Mouse (Mus musculus) embryonic facial prominence, embryonic 12.5 days (tissue): ENCODE measurements at regions not wholly inside any gene's neighbourhood (a gene's known extent, or its start where the extent isn't known, plus 50 kb on each side); places are given as distances from the start of the nearest gene placed in this dataset.
A peak's percentile ranks its signal among the peaks of the same experiment; 100 is the strongest.

ENCODE experiments used
- ATAC-seq: fragments of 200-750 bp; cut with Nextera tagmentation; 2 replicates; pipeline ENCODE4 v1.8.0; 2017; ENCODE audit not compliant: insufficient number of reproducible peaks, insufficient read depth, low FRiP score, low TSS enrichment
- H3K27ac ChIP-seq: fragments of 300-500 bp; sonication (generic); 2 replicates; pipeline ENCODE4 v1.5.1; 2016; ENCODE audit warnings: mild to moderate bottlenecking
- H3K27me3 ChIP-seq: fragments of 300-500 bp; sonication (generic); 2 replicates; pipeline ENCODE4 v1.6.1; 2016; ENCODE audit warnings: mild to moderate bottlenecking, moderate library complexity
- H3K36me3 ChIP-seq: fragments of 300-500 bp; sonication (generic); 2 replicates; pipeline ENCODE4 v1.6.1; 2016; ENCODE audit warnings: mild to moderate bottlenecking
- H3K4me1 ChIP-seq: fragments of 300-500 bp; sonication (generic); 2 replicates; pipeline ENCODE4 v1.6.1; 2016
- H3K4me2 ChIP-seq: fragments of 300-500 bp; sonication (generic); replicated peaks from 2 replicates; pipeline ENCODE4 v1.6.1; 2016; ENCODE audit warnings: mild to moderate bottlenecking, moderate library complexity
- H3K4me3 ChIP-seq: fragments of 300-500 bp; sonication (generic); 2 replicates; pipeline ENCODE4 v1.5.1; 2016; ENCODE audit warnings: mild to moderate bottlenecking
- H3K9ac ChIP-seq: fragments of 300-500 bp; sonication (generic); 2 replicates; pipeline ENCODE4 v1.6.1; 2016; ENCODE audit warnings: mild to moderate bottlenecking, moderate library complexity
- H3K9me3 ChIP-seq: fragments of 300-500 bp; sonication (generic); 2 replicates; pipeline ENCODE4 v1.6.1; 2016; ENCODE audit warnings: mild to moderate bottlenecking, moderate library complexity
- WGBS: fragments of 180-500 bp; shearing (Covaris S2); methylation state at CpG from one replicate; pipeline ENCODE4 v1.1.7; 2016; 5-methylcytosine and 5-hydroxymethylcytosine counted together

GRCm38 (mm10) chr10:53434376-53435171 is 54.8 kb upstream of the Cep85l start:
- H3K36me3 ChIP-seq, result no peaks in the 10 kb centered on the region
- no peak overlapping the region for H3K4me3 ChIP-seq
- no peak for ATAC-seq
- no peaks in the 10 kb centered on the region for H3K9me3 ChIP-seq
- H3K27me3 ChIP-seq, result no peaks in the 10 kb centered on the region
- 0 out of 2 replicates have a peak overlapping the region, but pooled peaks have one; percentile 11 for H3K27ac ChIP-seq
- no peak overlapping the region for H3K4me2 ChIP-seq
- 76% methylated on average over 13 of the region's 13 CpGs for WGBS
- H3K9ac ChIP-seq, result 0 out of 2 replicates have a peak overlapping the region, but pooled peaks have one; percentile 15
- peaks cover 17% of the 10 kb centered on the region for H3K4me1 ChIP-seq

GRCm38 (mm10) chr10:53432794-53433193 is 53.0 kb upstream of the Cep85l start:
- Histone ChIP-seq H3K4me3 (no peak overlapping the region), H3K36me3 (no peaks in the 10 kb centered on the region), H3K27me3 (no peaks in the 10 kb centered on the region), H3K4me1 (peaks cover 24% of the 10 kb centered on the region), H3K9ac (no peak overlapping the region), H3K9me3 (no peaks in the 10 kb centered on the region), H3K27ac (no peak overlapping the region), H3K4me2 (no peak overlapping the region)
- WGBS, result 82% methylated on average over 2 of the region's 2 CpGs
- no peak for ATAC-seq

GRCm38 (mm10) chr10:53429539-53430344 is 50.0 kb upstream of the Cep85l start:
- Histone ChIP-seq H3K27ac (no peak overlapping the region), H3K4me2 (no peak overlapping the region), H3K36me3 (no peaks in the 10 kb centered on the region), H3K4me1 (peaks cover 17% of the 10 kb centered on the region), H3K9ac (no peak overlapping the region), H3K9me3 (no peaks in the 10 kb centered on the region), H3K27me3 (no peaks in the 10 kb centered on the region), H3K4me3 (no peak overlapping the region)
- ATAC-seq, result 0 out of 2 replicates have a peak, but pooled peaks have one; percentile 60
- 44% methylated on average over 7 of the region's 7 CpGs for WGBS
